Mouse (Mus musculus) liver, postnatal 0 days (tissue): ENCODE measurements around the gene Fam3c.

Experiments used
- CTCF ChIP-seq: sonication (generic); IDR thresholded peaks from 2 replicates; pipeline ENCODE4 v1.5.1; 2016; ENCODE audit warnings: antibody characterized with exemption, low read depth
- EP300 ChIP-seq: IDR thresholded peaks from 2 replicates; pipeline ENCODE4 v1.6.1; 2016; ENCODE audit warnings: antibody characterized with exemption, low read depth, mild to moderate bottlenecking

GRCm38 (mm10) chr6:22277941-22278340 lies 78.1 kb downstream of the Fam3c start:
- TF ChIP-seq CTCF: no peak
- TF ChIP-seq EP300: no peak
